Mouse (Mus musculus): ENCODE measurements around the gene Ston1. TPM values are rescaled to one million over a fixed set of nuclear protein-coding genes. Genes with fewer than 3 reads are reported as not detected.

The Ston1 gene
- polyA plus RNA-seq, 1 experiment from 2014 or later, result 1.8 TPM

- Histone ChIP-seq H3K9ac (replicated peaks; ENCODE audit: low read depth, low read length) (no peak overlapping the region), H3K4me2 (ENCODE audit: low read depth, low read length) (no peak overlapping the region), H3K27me3 (ENCODE audit: control insufficient read depth, insufficient read depth, low read length) (no peaks in the 10 kb centered on the region), H3K4me1 (ENCODE audit: control insufficient read depth, insufficient read depth, low read length) (no peaks in the 10 kb centered on the region), H3K9me3 (ENCODE audit: control insufficient read depth, low read length) (no peaks in the 10 kb centered on the region), H3K36me3 (ENCODE audit: control insufficient read depth, insufficient read depth, low read length) (peaks cover 31% of the 10 kb centered on the region), H3K27ac (ENCODE audit: low read depth, low read length) (no peak overlapping the region), H3K4me3 (ENCODE audit: low read depth, low read length) (no peak overlapping the region)
- ATAC-seq (ENCODE audit: low read depth), result no peak
- 67% methylated on average over 6 of the region's 6 CpGs for WGBS
These were observed 15.9 kb upstream of the Ston1 start for GRCm38 (mm10) chr17:88581511-88582021.

- Histone ChIP-seq H3K36me3 (ENCODE audit: control insufficient read depth, insufficient read depth, low read length) (peaks cover 26% of the 10 kb centered on the region), H3K27ac (ENCODE audit: low read depth, low read length) (no peak overlapping the region), H3K9ac (replicated peaks; ENCODE audit: low read depth, low read length) (no peak overlapping the region), H3K4me3 (ENCODE audit: low read depth, low read length) (no peak overlapping the region), H3K4me1 (ENCODE audit: control insufficient read depth, insufficient read depth, low read length) (no peaks in the 10 kb centered on the region), H3K27me3 (ENCODE audit: control insufficient read depth, insufficient read depth, low read length) (no peaks in the 10 kb centered on the region), H3K4me2 (ENCODE audit: low read depth, low read length) (no peak overlapping the region), H3K9me3 (ENCODE audit: control insufficient read depth, low read length) (no peaks in the 10 kb centered on the region)
- no peak for ATAC-seq (ENCODE audit: low read depth)
- 90% methylated on average over 11 of the region's 11 CpGs for WGBS
These were observed 14.5 kb upstream of the Ston1 start for GRCm38 (mm10) chr17:88582999-88583398.

GRCm38 (mm10) chr17:88583411-88583810 is 14.1 kb upstream of the Ston1 start:
- no peak for ATAC-seq (ENCODE audit: low read depth)
- H3K27me3 ChIP-seq (ENCODE audit: control insufficient read depth, insufficient read depth, low read length), result no peaks in the 10 kb centered on the region
- H3K27ac ChIP-seq (ENCODE audit: low read depth, low read length), result no peak overlapping the region
- H3K4me2 ChIP-seq (ENCODE audit: low read depth, low read length), result no peak overlapping the region
- H3K9ac ChIP-seq (replicated peaks; ENCODE audit: low read depth, low read length), result no peak overlapping the region
- 67% methylated on average over 8 of the region's 8 CpGs for WGBS
- no peaks in the 10 kb centered on the region for H3K4me1 ChIP-seq (ENCODE audit: control insufficient read depth, insufficient read depth, low read length)
- H3K9me3 ChIP-seq (ENCODE audit: control insufficient read depth, low read length), result no peaks in the 10 kb centered on the region
- H3K36me3 ChIP-seq (ENCODE audit: control insufficient read depth, insufficient read depth, low read length), result peaks cover 29% of the 10 kb centered on the region
- no peak overlapping the region for H3K4me3 ChIP-seq (ENCODE audit: low read depth, low read length)

- no peak for ATAC-seq (ENCODE audit: low read depth)
- no peaks in the 10 kb centered on the region for H3K27me3 ChIP-seq (ENCODE audit: control insufficient read depth, insufficient read depth, low read length)
- peaks cover 26% of the 10 kb centered on the region for H3K36me3 ChIP-seq (ENCODE audit: control insufficient read depth, insufficient read depth, low read length)
- WGBS, result 80% methylated on average over 15 of the region's 15 CpGs
- no peaks in the 10 kb centered on the region for H3K4me1 ChIP-seq (ENCODE audit: control insufficient read depth, insufficient read depth, low read length)
- H3K9me3 ChIP-seq (ENCODE audit: control insufficient read depth, low read length), result no peaks in the 10 kb centered on the region
- H3K4me2 ChIP-seq (ENCODE audit: low read depth, low read length), result no peak overlapping the region
- H3K4me3 ChIP-seq (ENCODE audit: low read depth, low read length), result no peak overlapping the region
- no peak overlapping the region for H3K27ac ChIP-seq (ENCODE audit: low read depth, low read length)
- no peak overlapping the region for H3K9ac ChIP-seq (replicated peaks; ENCODE audit: low read depth, low read length)
These were observed 10.1 kb upstream of the Ston1 start for GRCm38 (mm10) chr17:88587371-88587770.

- Histone ChIP-seq H3K27me3 (ENCODE audit: control insufficient read depth, insufficient read depth, low read length) (no peaks in the 10 kb centered on the region), H3K4me2 (ENCODE audit: low read depth, low read length) (no peak overlapping the region), H3K36me3 (ENCODE audit: control insufficient read depth, insufficient read depth, low read length) (peaks cover 26% of the 10 kb centered on the region), H3K9me3 (ENCODE audit: control insufficient read depth, low read length) (no peaks in the 10 kb centered on the region), H3K4me3 (ENCODE audit: low read depth, low read length) (no peak overlapping the region), H3K4me1 (ENCODE audit: control insufficient read depth, insufficient read depth, low read length) (no peaks in the 10 kb centered on the region), H3K27ac (ENCODE audit: low read depth, low read length) (no peak overlapping the region), H3K9ac (replicated peaks; ENCODE audit: low read depth, low read length) (no peak overlapping the region)
- no peak for ATAC-seq (ENCODE audit: low read depth)
- 93% methylated on average over 8 of the region's 8 CpGs for WGBS
These were observed 9.3 kb upstream of the Ston1 start for GRCm38 (mm10) chr17:88588228-88588627.

- H3K4me1 ChIP-seq (ENCODE audit: control insufficient read depth, insufficient read depth, low read length), result no peaks in the 10 kb centered on the region
- H3K4me3 ChIP-seq (ENCODE audit: low read depth, low read length), result no peak overlapping the region
- H3K36me3 ChIP-seq (ENCODE audit: control insufficient read depth, insufficient read depth, low read length), result peaks cover 18% of the 10 kb centered on the region
- no peak overlapping the region for H3K4me2 ChIP-seq (ENCODE audit: low read depth, low read length)
- ATAC-seq (ENCODE audit: low read depth), result no peak
- H3K27ac ChIP-seq (ENCODE audit: low read depth, low read length), result no peak overlapping the region
- no peaks in the 10 kb centered on the region for H3K9me3 ChIP-seq (ENCODE audit: control insufficient read depth, low read length)
- no peak overlapping the region for H3K9ac ChIP-seq (replicated peaks; ENCODE audit: low read depth, low read length)
- H3K27me3 ChIP-seq (ENCODE audit: control insufficient read depth, insufficient read depth, low read length), result no peaks in the 10 kb centered on the region
- WGBS, result 73% methylated on average over 6 of the region's 6 CpGs
These were observed 7.2 kb upstream of the Ston1 start for GRCm38 (mm10) chr17:88590251-88590650.

GRCm38 (mm10) chr17:88595071-88595470 is 2.4 kb upstream of the Ston1 start:
- Histone ChIP-seq H3K27ac (ENCODE audit: low read depth, low read length) (no peak overlapping the region), H3K4me2 (ENCODE audit: low read depth, low read length) (no peak overlapping the region), H3K36me3 (ENCODE audit: control insufficient read depth, insufficient read depth, low read length) (no peaks in the 10 kb centered on the region), H3K4me1 (ENCODE audit: control insufficient read depth, insufficient read depth, low read length) (0 out of 2 replicates have a peak, but pooled peaks cover 5% of the 10 kb centered on the region), H3K4me3 (ENCODE audit: low read depth, low read length) (no peak overlapping the region), H3K9ac (replicated peaks; ENCODE audit: low read depth, low read length) (no peak overlapping the region), H3K9me3 (ENCODE audit: control insufficient read depth, low read length) (no peaks in the 10 kb centered on the region), H3K27me3 (ENCODE audit: control insufficient read depth, insufficient read depth, low read length) (no peaks in the 10 kb centered on the region)
- no peak for ATAC-seq (ENCODE audit: low read depth)
- 91% methylated on average over 4 of the region's 4 CpGs for WGBS

GRCm38 (mm10) chr17:88596068-88596467 is 1.4 kb upstream of the Ston1 start:
- Histone ChIP-seq H3K9ac (replicated peaks; ENCODE audit: low read depth, low read length) (no peak overlapping the region), H3K36me3 (ENCODE audit: control insufficient read depth, insufficient read depth, low read length) (no peaks in the 10 kb centered on the region), H3K27me3 (ENCODE audit: control insufficient read depth, insufficient read depth, low read length) (no peaks in the 10 kb centered on the region), H3K9me3 (ENCODE audit: control insufficient read depth, low read length) (no peaks in the 10 kb centered on the region), H3K4me2 (ENCODE audit: low read depth, low read length) (no peak overlapping the region), H3K27ac (ENCODE audit: low read depth, low read length) (no peak overlapping the region), H3K4me3 (ENCODE audit: low read depth, low read length) (no peak overlapping the region), H3K4me1 (ENCODE audit: control insufficient read depth, insufficient read depth, low read length) (0 out of 2 replicates have a peak, but pooled peaks cover 5% of the 10 kb centered on the region)
- ATAC-seq (ENCODE audit: low read depth), result no peak
- 64% methylated on average over 4 of the region's 4 CpGs for WGBS

GRCm38 (mm10) chr17:88596544-88597221 is 801 bp upstream of the Ston1 start:
- Histone ChIP-seq H3K36me3 (ENCODE audit: control insufficient read depth, insufficient read depth, low read length) (no peaks in the 10 kb centered on the region), H3K9me3 (ENCODE audit: control insufficient read depth, low read length) (no peaks in the 10 kb centered on the region), H3K4me1 (ENCODE audit: control insufficient read depth, insufficient read depth, low read length) (0 out of 2 replicates have a peak, but pooled peaks cover 5% of the 10 kb centered on the region), H3K4me2 (ENCODE audit: low read depth, low read length) (peak overlapping the region; percentile 90), H3K9ac (replicated peaks; ENCODE audit: low read depth, low read length) (no peak overlapping the region; the same call in 1 of the 2 replicates), H3K4me3 (ENCODE audit: low read depth, low read length) (peak overlapping the region; percentile 46), H3K27ac (ENCODE audit: low read depth, low read length) (peak overlapping the region; percentile 48; the same call in 1 of the 2 replicates), H3K27me3 (ENCODE audit: control insufficient read depth, insufficient read depth, low read length) (no peaks in the 10 kb centered on the region)
- no peak for ATAC-seq (ENCODE audit: low read depth)
- WGBS, result 28% methylated on average over 16 of the region's 16 CpGs

Measured in neural tube, embryonic 14.5 days (tissue).